Mouse (Mus musculus) Muller cell, postnatal 12 days (primary cell): ENCODE data around the gene Larp7.

Experiments
- DNase-seq: peaks from one replicate; pipeline ENCODE4 v3.0.0-alpha.2; 2015; ENCODE audit errors: inconsistent ontology term

The Larp7 gene

DNA sequence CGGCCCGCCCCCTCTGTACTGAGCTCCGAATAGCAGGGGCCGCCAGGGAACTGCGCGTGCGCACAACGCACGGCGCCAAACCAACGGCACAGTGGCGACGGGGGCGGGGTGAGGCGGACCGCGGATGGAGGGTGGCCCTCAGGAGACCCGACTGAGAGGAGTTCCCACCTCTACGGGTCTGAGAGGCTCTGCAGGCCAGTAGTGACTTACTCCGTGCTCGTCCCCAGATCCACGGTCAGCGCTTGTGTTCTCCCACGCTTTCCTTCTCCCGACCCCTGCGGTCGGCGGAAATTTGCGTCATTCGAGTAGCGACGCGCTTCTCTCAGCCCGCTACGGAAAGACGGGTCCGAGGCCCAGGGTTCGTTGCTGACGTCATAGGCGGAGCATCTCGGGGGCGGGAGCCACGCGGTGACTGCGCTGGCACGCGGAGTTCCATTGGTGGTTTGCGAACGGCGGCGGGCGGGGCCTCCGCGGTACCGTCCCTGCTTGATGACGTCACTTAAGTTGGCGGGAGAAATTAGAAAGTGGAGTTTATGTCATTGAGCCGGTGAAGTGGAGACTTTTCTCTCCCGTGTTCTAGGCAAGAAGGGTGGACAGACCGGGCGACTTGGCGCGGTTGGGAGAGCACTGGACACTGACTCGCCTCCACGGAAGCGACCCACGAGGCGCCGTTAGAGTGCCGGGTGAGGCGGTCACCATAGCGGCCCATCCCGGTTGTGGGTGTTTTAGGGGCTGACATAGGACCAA lies at the start of gene Larp7, which contains the start of gene Zgrf1:
Gene Larp7 (minus strand): TSS at position 377 of the 747 bp plus-strand sequence.
Gene Zgrf1 (plus strand): TSS at position 517 of the 747 bp plus-strand sequence.
- DNase-seq = peak; percentile 99

DNA sequence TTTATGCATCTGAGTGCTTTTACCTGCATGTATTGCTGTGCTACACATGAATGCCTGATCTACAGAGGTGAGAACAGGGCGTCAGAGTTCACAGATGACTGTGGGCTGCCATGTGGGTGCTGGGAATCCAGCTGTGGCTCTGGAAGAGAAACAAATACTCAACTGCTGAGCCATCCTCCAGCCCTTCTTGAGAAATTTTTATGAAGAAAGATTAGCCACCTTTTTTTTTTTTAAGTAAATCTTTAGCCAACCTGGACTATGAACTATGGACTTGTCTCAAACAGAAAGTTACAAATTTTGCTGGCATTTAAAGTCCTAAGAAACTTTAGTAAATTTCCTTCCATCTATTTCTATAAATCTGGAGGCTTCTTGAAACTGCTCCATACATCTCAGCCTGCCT lies 44.0 kb upstream of the Larp7 start:
- no peak for DNase-seq

- peak; percentile 69 for DNase-seq
Measured at GRCm38 (mm10) chr3:127572557-127572956, 19.4 kb upstream of the Larp7 start.

DNA sequence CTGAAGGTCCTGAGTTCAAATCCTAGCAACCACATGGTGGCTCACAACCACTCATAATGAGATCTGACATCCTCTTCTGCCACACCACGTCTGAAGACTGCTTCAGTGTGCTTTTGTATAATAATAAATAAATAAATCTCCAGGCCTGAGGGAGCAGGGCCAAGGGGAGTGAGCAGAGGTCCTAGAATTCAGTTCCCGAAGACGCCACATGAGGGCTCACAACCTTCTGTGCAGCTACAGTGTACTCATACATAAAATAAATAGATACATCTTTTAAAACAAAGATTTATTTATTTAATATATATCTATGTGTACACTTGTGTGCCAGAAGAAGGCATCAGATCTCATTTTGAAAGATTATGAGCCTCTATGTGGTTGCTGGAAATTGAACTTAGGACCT lies 12.0 kb upstream of the Larp7 start:
- no peak for DNase-seq

GRCm38 (mm10) chr3:127562974-127563373 lies 9.8 kb upstream of the Larp7 start:
- no peak for DNase-seq

GRCm38 (mm10) chr3:127558201-127558600 lies 5.1 kb upstream of the Larp7 start:
- no peak for DNase-seq

- no peak for DNase-seq
Measured at GRCm38 (mm10) chr3:127554723-127555122, 1.6 kb upstream of the Larp7 start.

- DNase-seq = no peak
Measured at GRCm38 (mm10) chr3:127553720-127554043, 533 bp upstream of the Larp7 start.

DNA sequence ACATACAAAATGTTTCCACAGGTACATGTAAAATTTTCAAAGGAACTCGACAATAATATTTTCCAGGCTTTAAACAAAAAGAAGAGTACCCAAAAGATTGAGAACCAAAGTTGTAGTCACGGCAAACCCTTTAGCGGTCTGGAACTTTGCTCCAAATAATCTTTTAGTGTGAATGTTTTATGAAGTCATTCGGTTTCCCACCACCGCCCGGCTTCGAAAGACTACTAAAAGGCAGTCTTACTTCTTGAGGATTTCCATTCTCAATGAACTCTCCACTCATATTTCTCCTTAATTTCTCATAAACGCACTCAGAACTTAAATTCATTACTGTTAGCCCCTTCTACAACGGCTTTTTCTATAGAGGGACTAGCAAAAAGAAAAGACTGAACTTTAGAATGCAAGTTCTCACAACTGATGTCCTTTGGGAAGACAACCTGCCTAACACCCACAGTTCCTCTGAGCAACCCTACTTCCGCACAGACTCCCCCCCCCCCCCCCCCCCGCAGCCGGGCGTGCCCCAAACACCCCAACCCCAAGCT lies 646 bp downstream of the Larp7 start:
- DNase-seq = peak; percentile 29

GRCm38 (mm10) chr3:127547882-127548281 lies 5.3 kb downstream of the Larp7 start:
- DNase-seq = no peak

DNA sequence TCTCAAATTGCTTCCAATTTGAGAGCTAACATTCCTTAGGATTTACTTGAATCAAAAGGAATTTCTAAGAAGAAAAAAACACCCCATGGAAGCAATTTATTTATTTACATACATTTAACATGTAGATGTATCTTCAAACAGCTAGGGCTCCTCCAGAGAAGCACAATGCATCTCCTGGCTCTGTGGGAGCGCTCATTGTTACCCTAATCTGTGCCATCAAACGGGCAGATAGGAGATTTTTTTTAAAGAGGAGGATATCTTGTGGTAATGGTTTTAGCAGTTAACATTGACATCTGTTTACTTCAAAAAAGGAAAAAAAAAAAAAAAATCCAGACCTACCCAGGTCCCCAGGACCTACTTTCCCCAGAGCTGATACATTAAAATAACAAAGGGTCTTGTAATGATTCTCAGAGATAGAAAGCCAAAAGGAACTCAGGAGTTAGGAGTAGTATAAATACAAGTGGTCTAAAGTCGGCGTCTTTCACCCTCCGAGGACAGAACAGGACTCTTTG lies 8.5 kb downstream of the Larp7 start:
- no peak for DNase-seq

- no peak for DNase-seq
Measured at GRCm38 (mm10) chr3:127543976-127544375, 9.2 kb downstream of the Larp7 start.

- no peak for DNase-seq
Measured at GRCm38 (mm10) chr3:127539193-127539592, 14.0 kb downstream of the Larp7 start.

DNA sequence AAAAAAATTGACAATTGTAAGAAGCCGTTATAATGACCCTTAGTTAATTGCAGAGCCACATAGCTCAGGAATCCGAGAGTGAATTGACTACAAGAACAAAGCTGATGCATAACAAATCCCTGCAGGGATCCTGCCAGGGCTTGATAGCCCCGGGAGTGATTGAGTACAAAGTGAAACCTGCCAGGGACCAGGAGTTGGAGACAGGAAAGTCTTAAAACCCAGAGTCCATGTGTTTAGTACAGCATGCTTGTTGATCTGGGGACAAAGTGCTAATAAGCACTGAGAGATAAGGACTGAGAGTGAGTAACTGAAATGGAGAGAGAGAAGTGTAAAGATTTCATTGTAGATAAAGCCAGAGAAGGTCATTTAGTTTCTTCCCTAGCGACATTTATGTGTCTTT lies 22.9 kb downstream of the Larp7 start:
- DNase-seq = peak; percentile 45

- DNase-seq = no peak
Measured at GRCm38 (mm10) chr3:127529824-127530223, 23.3 kb downstream of the Larp7 start.

- DNase-seq = no peak
Measured at GRCm38 (mm10) chr3:127529210-127529609, 23.9 kb downstream of the Larp7 start.

DNA sequence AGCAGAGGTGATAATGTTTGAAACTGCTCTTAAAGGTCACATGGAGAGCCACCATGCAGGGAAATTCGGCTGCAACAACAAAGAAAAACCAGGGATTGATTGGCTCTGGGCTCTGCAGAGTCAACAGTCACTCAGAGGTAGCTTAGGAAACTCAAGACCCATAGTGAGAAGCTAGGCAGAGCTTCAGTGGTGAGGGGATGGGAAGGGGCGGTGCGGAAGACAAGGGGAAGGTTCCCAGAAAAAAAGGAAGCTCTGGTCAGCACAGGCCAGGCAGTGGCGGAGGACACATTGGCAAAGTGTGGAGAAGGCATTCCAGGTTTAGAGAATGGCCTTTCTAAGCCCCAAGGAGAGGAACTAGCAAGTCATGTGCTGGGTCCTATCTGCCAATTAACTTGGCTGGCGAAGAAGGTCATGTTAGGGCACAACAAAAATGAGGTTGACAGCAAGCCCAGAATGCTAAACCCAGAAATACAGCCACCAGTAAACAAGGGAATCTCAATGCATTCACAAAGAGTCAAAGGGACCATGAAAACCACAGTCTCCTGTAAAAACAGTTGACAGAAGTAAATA lies 25.6 kb downstream of the Larp7 start:
- DNase-seq = peak; percentile 88

DNA sequence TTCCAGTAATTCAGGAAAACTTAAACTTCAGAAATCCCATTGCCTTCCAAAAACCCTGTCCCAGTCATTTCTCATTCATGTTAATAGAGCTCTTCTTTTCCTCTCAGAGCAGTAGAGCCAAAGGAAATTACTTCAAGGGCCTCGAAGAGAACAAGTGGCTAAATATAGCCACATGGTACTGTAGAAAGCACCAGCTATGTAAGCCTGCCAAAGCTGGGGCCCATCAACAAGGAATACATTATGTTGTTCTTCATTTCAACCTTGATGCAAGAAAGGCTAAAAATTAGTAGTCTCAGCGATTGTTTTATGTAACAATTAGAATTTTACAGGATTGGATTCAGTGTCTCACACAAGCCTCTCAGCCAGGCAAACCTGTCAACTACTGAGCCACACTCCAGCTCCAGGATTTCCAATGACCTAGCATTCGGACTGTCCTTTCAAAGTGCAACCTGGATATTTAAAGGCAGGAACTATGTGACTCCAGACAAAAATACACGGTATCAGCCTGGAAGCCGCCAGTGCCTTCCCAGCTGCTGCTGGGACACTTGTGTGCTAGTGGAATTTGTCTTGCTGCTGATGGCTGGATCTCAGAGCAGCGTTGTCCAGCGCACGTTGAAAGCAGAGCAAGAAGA lies 27.8 kb downstream of the Larp7 start:
- no peak for DNase-seq

DNA sequence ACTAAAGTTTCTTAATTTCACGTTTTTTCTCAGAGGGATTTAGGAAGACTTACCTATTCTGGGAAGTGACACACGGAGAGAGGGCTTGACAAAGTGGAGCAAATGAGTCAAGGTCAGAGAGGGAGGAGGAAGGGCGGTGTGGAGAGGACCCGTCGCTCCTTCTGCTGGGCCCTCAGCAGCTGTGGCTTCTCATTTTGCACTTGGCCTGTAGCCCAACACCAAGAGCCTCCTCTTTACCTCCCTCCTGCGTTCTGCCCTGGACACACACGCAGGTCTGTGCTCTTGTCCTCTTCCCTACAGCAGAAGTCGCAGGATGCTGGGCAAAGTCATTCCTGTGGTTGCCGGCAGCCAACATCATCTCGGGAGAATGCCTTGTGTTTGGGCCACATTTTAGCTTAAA lies 32.0 kb downstream of the Larp7 start:
- no peak for DNase-seq

DNA sequence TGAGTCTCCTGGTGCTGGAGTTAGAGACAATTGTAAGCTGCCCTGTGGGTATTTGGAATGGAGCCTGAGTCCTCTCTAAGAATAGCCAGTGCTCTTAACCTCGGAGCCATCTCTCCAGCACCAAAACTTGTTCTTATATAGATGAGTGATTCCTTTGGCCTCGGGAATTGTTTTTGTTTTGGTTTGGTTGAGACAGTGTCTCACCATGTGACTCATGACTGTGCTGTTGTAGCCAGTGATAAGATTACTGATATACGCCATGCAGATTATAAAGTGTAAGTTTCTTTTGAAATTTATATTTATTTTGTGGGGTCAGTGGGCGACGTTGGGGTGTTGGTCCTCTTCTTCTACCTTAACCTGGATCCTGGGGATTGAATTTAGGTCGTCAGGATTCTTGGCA lies 32.8 kb downstream of the Larp7 start:
- DNase-seq = no peak

- no peak for DNase-seq
Measured at GRCm38 (mm10) chr3:127515251-127515650, 37.9 kb downstream of the Larp7 start.

DNA sequence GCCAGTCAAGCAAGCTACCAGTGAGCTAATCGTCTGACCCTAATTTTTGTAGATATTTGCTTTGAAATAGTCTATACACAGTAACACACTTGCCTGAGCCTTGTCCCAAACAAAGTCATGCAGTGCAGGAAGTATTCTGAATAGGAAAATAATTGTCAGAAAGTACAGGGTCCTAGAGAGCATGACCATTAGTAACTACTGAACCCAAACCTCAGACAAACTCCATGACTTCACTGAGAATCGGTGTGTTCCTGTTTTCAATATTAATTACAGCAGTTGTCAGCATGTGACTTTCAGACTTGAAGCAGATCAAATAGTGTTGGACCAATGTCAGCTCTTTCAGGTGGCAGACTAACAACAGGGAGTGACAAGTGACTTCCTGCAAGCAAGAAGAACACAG lies 39.5 kb downstream of the Larp7 start:
- DNase-seq = no peak
